Mouse (Mus musculus): ENCODE measurements around the gene Plch2. TPM values are rescaled to one million over a fixed set of nuclear protein-coding genes. Genes with fewer than 3 reads are reported as not detected.

Plch2 gene
- polyA plus RNA-seq, 1 experiment from 2014 or later, result 3.5 TPM

DNA sequence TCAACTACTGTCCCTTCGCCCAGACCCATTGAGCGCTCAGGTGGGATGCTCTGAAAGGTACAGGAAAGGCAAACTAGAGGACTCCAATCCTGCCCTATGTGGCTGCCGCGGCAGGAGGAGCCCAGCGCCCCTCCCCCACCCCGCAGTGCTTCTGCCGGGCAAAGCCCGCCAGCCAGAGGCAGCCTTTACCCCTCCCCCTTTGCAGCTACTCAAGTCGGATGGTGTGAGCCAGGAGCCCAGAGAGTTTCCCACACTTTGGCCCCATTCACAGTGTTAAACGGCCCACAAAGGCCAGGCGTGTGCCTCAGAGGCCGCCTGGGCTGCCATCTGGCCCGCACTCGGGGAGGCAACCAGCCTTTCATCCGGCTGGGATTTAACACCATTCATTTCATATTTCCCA lies 98.4 kb downstream of the Plch2 start:
- Histone ChIP-seq H3K4me3 (peak overlapping the region; percentile 45), H3K27me3 (replicated peaks; ENCODE audit: low read depth, poor library complexity, severe bottlenecking) (peaks cover 100% of the 10 kb centered on the region), H3K36me3 (replicated peaks) (peaks cover 12% of the 10 kb centered on the region), H3K27ac (replicated peaks) (peak overlapping the region; percentile 78), H3K4me1 (peaks cover 81% of the 10 kb centered on the region), H3K9me3 (no peaks in the 10 kb centered on the region)
- 1% methylated on average over 15 of the region's 15 CpGs for WGBS
- peak; percentile 83 for DNase-seq (ENCODE audit: low spot score)

DNA sequence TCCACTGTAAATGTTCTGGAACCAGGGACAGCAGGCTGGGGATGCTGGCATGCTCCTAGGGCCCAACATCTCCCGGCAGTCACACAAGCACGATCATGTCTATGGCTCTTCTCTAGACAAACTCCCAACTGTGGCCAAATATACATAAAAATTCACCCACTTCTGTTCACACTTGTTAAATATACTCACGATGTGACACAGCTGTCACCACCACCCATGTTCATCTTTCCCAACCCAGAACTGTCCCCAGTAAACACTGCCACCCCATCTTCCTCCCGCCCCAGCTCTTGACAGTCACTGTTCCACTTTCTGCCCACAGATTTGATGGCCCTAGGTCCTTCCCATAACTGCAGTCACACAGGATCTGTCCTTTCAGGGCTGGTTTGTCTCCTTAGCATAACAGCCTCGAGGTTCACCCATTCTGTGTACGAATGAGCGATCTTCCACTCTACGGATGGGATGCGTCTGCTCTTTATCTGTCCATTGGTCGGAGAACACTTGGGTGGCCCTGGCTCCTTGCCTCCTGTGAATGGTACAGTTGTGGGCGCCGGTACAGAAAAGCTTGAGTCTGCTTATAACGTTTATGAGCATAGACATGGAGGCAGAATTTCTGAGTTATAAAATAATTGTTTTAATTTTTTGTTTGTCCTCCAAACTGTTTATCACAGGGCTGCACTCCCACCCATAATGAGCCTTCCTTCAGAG lies 99.1 kb downstream of the Plch2 start:
- Histone ChIP-seq H3K4me1 (peaks cover 81% of the 10 kb centered on the region), H3K36me3 (replicated peaks) (peaks cover 11% of the 10 kb centered on the region), H3K27me3 (replicated peaks; ENCODE audit: low read depth, poor library complexity, severe bottlenecking) (peaks cover 100% of the 10 kb centered on the region), H3K27ac (replicated peaks) (peak overlapping the region; percentile 78), H3K4me3 (peak overlapping the region; percentile 45; the same call in 1 of the 2 replicates), H3K9me3 (no peaks in the 10 kb centered on the region)
- WGBS, result 50% methylated on average over 13 of the region's 13 CpGs
- no peak for DNase-seq (ENCODE audit: low spot score)

- Histone ChIP-seq H3K27ac (replicated peaks) (peak overlapping the region; percentile 51), H3K4me3 (no peak overlapping the region), H3K36me3 (replicated peaks) (peaks cover 4% of the 10 kb centered on the region; the same call in 1 of the 2 replicates), H3K9me3 (no peaks in the 10 kb centered on the region), H3K27me3 (replicated peaks; ENCODE audit: low read depth, poor library complexity, severe bottlenecking) (peaks cover 100% of the 10 kb centered on the region), H3K4me1 (peaks cover 81% of the 10 kb centered on the region)
- 28% methylated on average over 9 of the region's 9 CpGs for WGBS
- no peak for DNase-seq (ENCODE audit: low spot score)
Measured at GRCm38 (mm10) chr4:154956604-154957003, 100.0 kb downstream of the Plch2 start.

DNA sequence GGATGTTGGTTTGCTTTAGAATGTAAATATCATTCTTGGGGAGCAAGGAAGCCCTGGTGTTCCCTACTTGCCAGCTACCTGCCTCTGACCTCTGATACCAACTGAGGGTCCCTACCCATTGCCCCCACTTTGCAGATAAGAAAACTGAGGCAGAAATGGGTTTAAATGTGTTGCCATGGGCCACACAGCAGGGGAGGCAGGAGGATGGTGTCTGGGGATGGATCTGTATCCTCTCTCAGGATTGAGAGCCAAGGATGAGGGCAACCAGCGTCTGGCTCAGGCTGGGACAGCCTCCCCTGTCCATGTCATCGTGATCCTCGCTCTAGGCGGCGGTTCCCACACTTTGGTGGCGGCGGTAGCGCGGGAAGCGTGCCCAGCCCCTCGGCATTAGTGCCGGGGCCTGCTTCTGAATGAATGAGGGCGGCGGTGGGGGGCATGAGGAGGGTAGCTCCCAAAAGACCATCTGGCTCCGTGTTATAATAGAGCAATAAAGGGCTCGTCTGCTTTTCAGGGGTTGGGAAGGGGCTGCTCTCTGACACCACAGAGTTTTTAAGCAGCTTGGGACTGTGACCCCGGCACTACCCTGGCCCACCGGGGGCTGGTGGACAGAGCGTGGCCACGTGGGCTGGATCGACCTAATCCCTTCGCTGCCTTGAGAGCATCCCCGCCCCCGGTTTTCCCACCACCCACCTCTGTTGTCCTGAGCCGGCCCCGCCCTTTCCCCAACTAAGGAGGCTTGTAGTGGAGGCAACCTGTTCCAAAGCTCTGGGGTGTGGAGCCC lies 103.9 kb downstream of the Plch2 start:
- peak overlapping the region; percentile 54; the same call in 1 of the 2 replicates for H3K27ac ChIP-seq (replicated peaks)
- DNase-seq (ENCODE audit: low spot score), result peak; percentile 66
- H3K4me1 ChIP-seq, result peaks cover 66% of the 10 kb centered on the region
- H3K9me3 ChIP-seq, result no peaks in the 10 kb centered on the region
- peak overlapping the region; percentile 32 for H3K4me3 ChIP-seq
- 2% methylated on average over 26 of the region's 26 CpGs for WGBS
- peaks cover 97% of the 10 kb centered on the region for H3K27me3 ChIP-seq (replicated peaks; ENCODE audit: low read depth, poor library complexity, severe bottlenecking)
- no peaks in the 10 kb centered on the region for H3K36me3 ChIP-seq (replicated peaks)

- Histone ChIP-seq H3K4me3 (peak overlapping the region; percentile 35), H3K4me1 (peaks cover 68% of the 10 kb centered on the region), H3K27me3 (replicated peaks; ENCODE audit: low read depth, poor library complexity, severe bottlenecking) (peaks cover 67% of the 10 kb centered on the region), H3K9me3 (no peaks in the 10 kb centered on the region), H3K36me3 (replicated peaks) (no peaks in the 10 kb centered on the region), H3K27ac (replicated peaks) (peak overlapping the region; percentile 72)
- peak; percentile 51 for DNase-seq (ENCODE audit: low spot score)
- 11% methylated on average over 16 of the region's 16 CpGs for WGBS
Measured at GRCm38 (mm10) chr4:154949589-154949982, 107.0 kb downstream of the Plch2 start.

GRCm38 (mm10) chr4:154948940-154949588 lies 107.5 kb downstream of the Plch2 start:
- H3K27ac ChIP-seq (replicated peaks), result peak overlapping the region; percentile 72
- WGBS, result 57% methylated on average over 6 of the region's 6 CpGs
- peaks cover 63% of the 10 kb centered on the region for H3K4me1 ChIP-seq
- peaks cover 61% of the 10 kb centered on the region for H3K27me3 ChIP-seq (replicated peaks; ENCODE audit: low read depth, poor library complexity, severe bottlenecking)
- no peaks in the 10 kb centered on the region for H3K36me3 ChIP-seq (replicated peaks)
- H3K4me3 ChIP-seq, result peak overlapping the region; percentile 35
- DNase-seq (ENCODE audit: low spot score), result no peak
- no peaks in the 10 kb centered on the region for H3K9me3 ChIP-seq

GRCm38 (mm10) chr4:154948066-154948939 lies 108.3 kb downstream of the Plch2 start:
- DNase-seq (ENCODE audit: low spot score), result peak; percentile 48
- Histone ChIP-seq H3K36me3 (replicated peaks) (no peaks in the 10 kb centered on the region), H3K27me3 (replicated peaks; ENCODE audit: low read depth, poor library complexity, severe bottlenecking) (peaks cover 54% of the 10 kb centered on the region), H3K27ac (replicated peaks) (peak overlapping the region; percentile 72), H3K9me3 (no peaks in the 10 kb centered on the region), H3K4me1 (peaks cover 55% of the 10 kb centered on the region), H3K4me3 (peak overlapping the region; percentile 35)
- WGBS, result 49% methylated on average over 14 of the region's 14 CpGs

DNA sequence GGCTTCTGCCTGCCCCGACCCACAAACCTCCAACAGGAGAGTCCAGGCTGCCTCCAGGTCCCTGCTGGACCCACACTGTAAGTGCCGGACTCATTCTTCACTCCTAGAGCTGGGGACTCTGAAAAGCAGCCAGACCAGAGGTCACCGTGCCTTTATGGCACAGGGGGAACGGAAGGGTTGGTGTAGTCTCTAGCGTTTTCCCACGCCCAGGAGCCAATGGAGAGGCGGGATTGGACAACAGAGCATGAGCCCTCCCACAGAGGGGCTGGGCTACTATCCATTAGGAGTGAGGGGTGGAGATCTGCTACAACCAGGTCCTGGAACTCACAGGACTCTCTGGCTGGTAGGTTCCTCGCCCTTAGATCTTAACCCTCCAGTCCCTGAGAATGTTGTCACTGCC lies 110.3 kb downstream of the Plch2 start:
- peaks cover 34% of the 10 kb centered on the region for H3K27me3 ChIP-seq (replicated peaks; ENCODE audit: low read depth, poor library complexity, severe bottlenecking)
- 4% methylated on average over 8 of the region's 8 CpGs for WGBS
- DNase-seq (ENCODE audit: low spot score), result peak; percentile 83
- peaks cover 37% of the 10 kb centered on the region for H3K4me1 ChIP-seq
- H3K9me3 ChIP-seq, result 0 out of 2 replicates have a peak, but pooled peaks cover 3% of the 10 kb centered on the region
- H3K4me3 ChIP-seq, result peak overlapping the region; percentile 48
- no peaks in the 10 kb centered on the region for H3K36me3 ChIP-seq (replicated peaks)
- peak overlapping the region; percentile 70 for H3K27ac ChIP-seq (replicated peaks)

GRCm38 (mm10) chr4:154944121-154944590 lies 112.4 kb downstream of the Plch2 start:
- Histone ChIP-seq H3K27ac (replicated peaks) (0 out of 2 replicates have a peak overlapping the region, but pooled peaks have one; percentile 1), H3K9me3 (0 out of 2 replicates have a peak, but pooled peaks cover 3% of the 10 kb centered on the region), H3K4me3 (no peak overlapping the region), H3K27me3 (replicated peaks; ENCODE audit: low read depth, poor library complexity, severe bottlenecking) (peaks cover 12% of the 10 kb centered on the region), H3K36me3 (replicated peaks) (no peaks in the 10 kb centered on the region), H3K4me1 (peaks cover 25% of the 10 kb centered on the region)
- peak; percentile 75 for DNase-seq (ENCODE audit: low spot score)
- WGBS, result 12% methylated on average over 2 of the region's 2 CpGs

DNA sequence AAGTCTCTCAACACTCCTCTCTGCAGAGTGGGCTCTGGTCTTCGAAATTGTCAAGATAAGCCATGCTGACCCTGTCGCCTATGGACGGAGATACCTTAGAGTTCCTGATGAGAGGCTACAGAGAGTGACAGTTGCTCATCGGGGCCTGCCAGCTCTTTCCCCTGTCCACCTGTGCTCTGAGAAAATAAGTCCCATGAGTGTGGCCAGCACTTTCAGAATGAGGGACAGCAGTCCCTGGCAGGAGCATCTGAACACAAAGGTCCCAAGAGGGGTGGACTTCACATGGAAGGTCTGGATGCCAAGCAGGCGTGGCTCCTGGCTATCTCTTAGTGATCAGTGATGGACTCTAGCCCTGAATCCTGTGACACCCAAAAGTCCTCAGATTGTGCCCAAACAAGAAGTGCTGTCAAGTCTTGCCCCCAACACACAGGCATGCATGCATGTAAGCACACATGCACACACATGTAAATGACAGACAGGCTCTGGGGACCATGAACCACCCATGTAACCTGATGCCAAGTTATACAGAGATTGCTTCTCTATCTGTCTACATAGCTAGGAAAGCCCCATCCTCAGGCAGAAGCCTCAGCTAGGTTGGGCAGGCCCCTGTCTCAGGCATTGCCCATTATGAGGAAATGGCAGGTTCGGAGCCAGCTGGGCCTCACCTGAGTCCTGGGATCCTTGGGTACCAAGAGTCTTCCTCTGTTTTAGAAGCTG lies 113.1 kb downstream of the Plch2 start:
- Histone ChIP-seq H3K4me3 (no peak overlapping the region), H3K4me1 (peaks cover 19% of the 10 kb centered on the region), H3K36me3 (replicated peaks) (no peaks in the 10 kb centered on the region), H3K9me3 (0 out of 2 replicates have a peak, but pooled peaks cover 3% of the 10 kb centered on the region), H3K27me3 (replicated peaks; ENCODE audit: low read depth, poor library complexity, severe bottlenecking) (peaks cover 6% of the 10 kb centered on the region), H3K27ac (replicated peaks) (peak overlapping the region; percentile 1; the same call in 1 of the 2 replicates)
- DNase-seq (ENCODE audit: low spot score), result no peak
- WGBS, result 91% methylated on average over 6 of the region's 6 CpGs

All from embryonic facial prominence, embryonic 10.5 days (tissue).